Mouse (Mus musculus) embryonic stem cell, embryonic (primary cell): ENCODE measurements around the gene Ebf1.

Source experiments
- CTCF ChIA-PET, 4 experiments: fragments of 300-600 bp in 2 of 4; fragments of 350-600 bp in 2 of 4; sonication (Branson Sonifier 250); formaldehyde crosslinking; loops; one replicate each; lab custom pipeline; 2022; ENCODE audit warnings: inconsistent platforms in 2 of 4; lab: Charles Lee
- POLR2A ChIA-PET, 4 experiments: fragments of 300-600 bp in 2 of 4; fragments of 350-600 bp in 2 of 4; sonication (Branson Sonifier 250); formaldehyde crosslinking; loops; one replicate each; lab custom pipeline; 2022; ENCODE audit warnings: antibody characterized with exemption in 4 of 4, inconsistent platforms in 1 of 4; lab: Charles Lee

The Ebf1 gene

DNA sequence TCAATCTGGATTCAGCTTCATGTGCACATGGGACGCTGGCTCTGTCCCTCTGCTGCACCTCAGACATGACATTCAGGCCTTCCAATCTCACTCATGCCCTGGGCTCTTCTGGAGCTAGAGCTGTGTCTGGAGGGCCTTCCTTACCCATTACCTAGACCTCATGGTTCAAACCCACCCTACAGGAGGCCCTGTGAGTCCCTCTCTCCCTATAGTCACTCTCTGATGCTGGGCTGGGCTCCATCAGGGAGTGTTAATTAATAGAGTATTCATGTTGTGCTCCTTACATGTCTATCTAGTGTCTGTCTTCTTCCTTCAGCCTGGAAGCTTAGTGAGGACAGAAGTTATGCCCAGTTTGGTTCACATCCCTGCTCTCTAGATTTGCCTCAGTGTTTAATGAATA lies 88.7 kb downstream of the Ebf1 start:
- CTCF ChIA-PET = interaction anchor here in 1 of 4 experiments (0.7 kb wide), 1 partner anchor 10 kb away, joined by 3 read pairs; no protein-coding TSS in a partner anchor

GRCm38 (mm10) chr11:44706386-44706785 lies 89.3 kb downstream of the Ebf1 start:
- POLR2A ChIA-PET = interaction anchor here in 3 of 4 experiments (0.7 to 5.3 kb wide), 5 partner anchors 9 to 61 kb away, joined by 3 to 25 read pairs (median 7); no protein-coding TSS in a partner anchor
- CTCF ChIA-PET = interaction anchor here in 1 of 4 experiments (0.7 kb wide), 1 partner anchor 10 kb away, joined by 3 read pairs; no protein-coding TSS in a partner anchor

More for the DNA sequence above, 88.7 kb downstream of the Ebf1 start:
- POLR2A ChIA-PET = interaction anchor here in 1 of 4 experiments (1.0 to 5.3 kb wide), 4 partner anchors 8 to 62 kb away, joined by 3 to 25 read pairs (median 5); no protein-coding TSS in a partner anchor

DNA sequence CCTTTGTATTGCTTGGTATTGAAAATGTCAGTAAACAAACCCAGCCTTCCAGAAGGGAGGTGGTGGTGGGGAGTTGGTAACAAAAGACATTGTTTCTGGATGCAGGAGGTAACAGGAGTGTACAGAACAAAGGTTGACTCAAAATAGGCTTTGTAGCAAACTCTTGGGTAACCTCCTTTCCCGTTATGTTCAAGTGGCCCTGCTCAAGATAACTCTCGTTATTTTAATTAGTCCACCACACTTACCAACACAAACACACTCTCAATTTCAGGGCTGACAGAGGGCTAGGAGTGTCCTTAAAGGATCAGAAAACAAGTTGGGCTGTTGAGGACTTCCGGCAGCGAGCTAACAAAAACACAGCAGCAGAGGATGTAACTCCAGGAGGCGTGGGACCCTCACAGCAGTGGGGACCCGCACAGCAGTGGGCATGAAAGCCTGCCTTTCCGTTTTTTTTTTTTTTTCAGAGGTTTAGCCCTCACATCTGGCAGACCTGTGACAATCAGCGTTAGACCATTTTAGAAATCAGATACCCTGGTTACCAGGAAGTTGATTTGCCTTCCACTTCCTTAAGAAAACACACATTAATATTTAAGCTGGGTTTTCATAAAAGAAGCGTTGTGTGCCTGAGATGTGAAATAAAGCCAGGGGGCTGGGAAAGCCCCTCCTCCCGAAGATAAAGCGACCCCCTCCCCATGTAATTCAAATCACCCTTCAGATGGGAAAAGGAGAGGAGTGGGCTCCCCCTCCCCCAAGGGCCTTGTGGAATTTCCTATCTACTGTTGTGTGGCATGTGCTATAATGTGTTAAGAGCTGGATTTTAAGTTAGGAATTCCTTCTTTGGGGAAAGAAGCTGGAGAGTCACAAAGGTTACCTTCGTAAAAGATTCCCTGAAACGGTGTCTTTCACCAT lies 90.5 kb downstream of the Ebf1 start:
- CTCF ChIA-PET = interaction anchor here in 1 of 4 experiments (0.6 kb wide), 1 partner anchor 25 kb away, joined by 3 read pairs; no protein-coding TSS in a partner anchor
- POLR2A ChIA-PET = interaction anchor here in 2 of 4 experiments (0.7 to 5.3 kb wide), 11 partner anchors 14 to 297 kb away, joined by 3 to 25 read pairs (median 4); partner anchors contain the start of gene Ebf1 (in 1 of the 2)

DNA sequence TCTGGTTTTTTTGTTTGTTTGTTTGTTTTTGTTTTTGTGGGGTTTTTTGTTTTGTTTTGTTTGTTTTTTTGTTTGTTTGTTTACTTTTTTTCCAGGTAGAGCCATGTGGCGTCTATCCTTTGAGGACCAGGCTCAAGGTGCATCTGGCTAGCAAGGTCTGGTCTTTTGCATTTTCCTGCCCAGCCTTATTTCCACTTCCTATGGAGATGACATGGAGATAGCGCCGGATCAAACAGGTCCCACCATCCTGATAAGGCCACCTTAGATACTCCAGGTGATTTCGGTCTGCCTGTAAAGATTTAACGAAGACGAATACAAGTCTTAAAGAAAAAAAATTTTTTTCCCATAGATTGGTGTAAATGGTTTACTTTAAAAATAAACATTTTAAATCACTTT lies 91.2 kb downstream of the Ebf1 start:
- ChIA-PET CTCF (interaction anchor here in 2 of 4 experiments (0.8 to 1.3 kb wide), 2 partner anchors 12 to 91 kb away, joined by 3 to 12 read pairs; no protein-coding TSS in a partner anchor), POLR2A (interaction anchor here in 3 of 4 experiments (0.6 to 5.3 kb wide), 11 partner anchors 15 to 297 kb away, joined by 3 to 25 read pairs (median 4); partner anchors contain the start of gene Ebf1 (in 1 of the 3))

DNA sequence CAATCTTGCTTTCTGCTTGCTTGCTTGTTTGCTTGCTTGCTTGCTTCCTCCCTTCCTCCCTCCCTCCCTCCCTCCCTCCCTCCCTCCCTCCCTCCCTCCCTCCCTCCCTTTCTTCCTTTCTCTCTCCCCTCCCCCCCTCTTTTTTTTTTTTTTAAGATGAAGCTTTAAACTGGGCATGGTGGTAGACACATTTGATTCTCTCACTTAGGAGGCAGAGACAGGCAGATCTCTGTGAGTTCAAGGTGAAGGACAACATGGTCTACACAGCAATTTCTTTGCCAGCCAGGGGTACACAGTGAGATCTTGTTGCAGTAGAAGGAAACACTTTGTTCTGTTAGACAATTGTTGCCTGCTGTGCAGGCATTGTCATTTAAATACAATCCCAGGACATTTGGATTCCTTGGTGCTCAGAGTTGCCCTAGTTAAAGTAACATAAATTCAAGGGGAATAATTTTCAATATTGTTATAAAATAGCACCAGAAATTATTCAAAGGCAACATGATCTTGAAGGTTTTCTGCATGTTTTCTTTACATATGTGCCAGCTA lies 92.0 kb downstream of the Ebf1 start:
- POLR2A ChIA-PET = interaction anchor here in 3 of 4 experiments (0.5 to 5.3 kb wide), 16 partner anchors 12 to 348 kb away, joined by 3 to 25 read pairs (median 4); partner anchors contain the start of gene Ebf1 (in 1 of the 3)
- CTCF ChIA-PET = interaction anchor here in 2 of 4 experiments (0.6 to 1.3 kb wide), 3 partner anchors 12 to 298 kb away, joined by 3 to 12 read pairs (median 3); no protein-coding TSS in a partner anchor

DNA sequence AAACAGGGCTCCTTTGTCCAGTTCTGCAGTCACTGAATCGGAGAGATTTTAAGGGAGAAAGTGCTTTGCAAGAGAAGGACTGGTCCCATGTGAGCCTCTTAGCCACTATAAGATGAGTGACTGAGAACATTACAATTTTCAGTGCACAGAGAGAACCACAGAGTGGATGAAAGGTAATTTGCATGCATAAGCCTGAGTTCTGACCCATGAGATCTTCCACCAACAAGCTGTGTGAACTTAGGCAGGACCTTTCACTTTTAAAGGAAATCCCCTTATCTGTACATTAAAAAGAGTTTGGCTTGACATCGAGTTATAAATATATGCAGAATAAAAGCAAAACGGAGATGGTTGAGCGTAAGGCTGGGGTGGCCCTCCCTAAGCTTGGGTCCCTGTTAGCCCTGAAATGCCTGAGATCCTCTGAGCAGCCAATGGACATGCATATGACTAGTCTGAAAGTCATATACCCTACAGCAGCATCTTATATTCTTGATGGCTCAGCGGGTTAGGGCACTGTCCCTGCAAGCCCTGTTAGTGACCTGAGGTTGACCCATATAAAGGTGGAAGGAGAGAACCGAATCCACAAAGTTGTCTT lies 92.8 kb downstream of the Ebf1 start:
- CTCF ChIA-PET = interaction anchor here in 1 of 4 experiments (1.3 kb wide), 1 partner anchor 13 kb away, joined by 3 read pairs; no protein-coding TSS in a partner anchor
- POLR2A ChIA-PET = interaction anchor here in 3 of 4 experiments (0.5 to 5.3 kb wide), 9 partner anchors 8 to 1084 kb away, joined by 3 to 25 read pairs (median 5); no protein-coding TSS in a partner anchor

GRCm38 (mm10) chr11:44710861-44711260 lies 93.7 kb downstream of the Ebf1 start:
- CTCF ChIA-PET = no interaction called here
- POLR2A ChIA-PET = interaction anchor here in 1 of 4 experiments (0.8 kb wide), 1 partner anchor 90 kb away, joined by 5 read pairs; no protein-coding TSS in a partner anchor

DNA sequence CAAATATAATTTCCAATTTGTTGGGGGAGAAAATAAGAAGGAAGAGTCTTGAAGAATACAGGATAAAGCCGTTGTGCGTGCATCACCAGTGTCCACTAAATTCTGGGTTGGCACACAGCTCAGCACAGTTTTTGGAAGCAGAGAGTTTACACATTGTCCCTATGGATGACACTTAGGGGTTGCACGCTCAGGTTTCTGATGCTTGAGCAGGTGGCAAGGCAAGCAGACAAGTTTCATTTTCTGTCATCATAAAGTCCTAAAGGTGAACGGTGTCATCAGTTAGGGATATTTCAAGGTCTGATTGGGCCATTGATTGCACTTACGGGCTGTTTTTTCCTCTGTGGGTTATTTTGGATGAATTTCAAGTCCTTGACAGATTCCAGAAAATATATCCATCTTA lies 97.1 kb downstream of the Ebf1 start:
- CTCF ChIA-PET = no interaction called here
- POLR2A ChIA-PET = interaction anchor here in 1 of 4 experiments (0.5 to 1.2 kb wide), 3 partner anchors 11 to 150 kb away, joined by 3 to 4 read pairs (median 3); no protein-coding TSS in a partner anchor

- POLR2A ChIA-PET = interaction anchor here in 1 of 4 experiments (0.6 to 1.2 kb wide), 3 partner anchors 17 to 31 kb away, joined by 3 to 8 read pairs (median 3); no protein-coding TSS in a partner anchor
- CTCF ChIA-PET = no interaction called here
These were observed 98.7 kb downstream of the Ebf1 start for GRCm38 (mm10) chr11:44715776-44716175.

- POLR2A ChIA-PET = interaction anchor here in 2 of 4 experiments (0.7 to 1.9 kb wide), 5 partner anchors 22 to 48 kb away, joined by 3 to 8 read pairs (median 4); no protein-coding TSS in a partner anchor
- CTCF ChIA-PET = no interaction called here
These were observed 99.8 kb downstream of the Ebf1 start for GRCm38 (mm10) chr11:44716928-44717327.

- ChIA-PET POLR2A (interaction anchor here in 1 of 4 experiments (0.8 to 1.9 kb wide), 4 partner anchors 8 to 40 kb away, joined by 3 to 8 read pairs (median 4); no protein-coding TSS in a partner anchor), CTCF (no interaction called here)
These were observed 100.5 kb downstream of the Ebf1 start for GRCm38 (mm10) chr11:44717636-44718035.

- CTCF ChIA-PET = interaction anchor here in 1 of 4 experiments (0.5 kb wide), 1 partner anchor 1553 kb away, joined by 3 read pairs; no protein-coding TSS in a partner anchor
- POLR2A ChIA-PET = interaction anchor here in 1 of 4 experiments (0.8 kb wide), 1 partner anchor 63 kb away, joined by 3 read pairs; no protein-coding TSS in a partner anchor
These were observed 104.9 kb downstream of the Ebf1 start for GRCm38 (mm10) chr11:44721976-44722375.

GRCm38 (mm10) chr11:44723950-44724502 lies 106.9 kb downstream of the Ebf1 start:
- ChIA-PET CTCF (no interaction called here), POLR2A (no interaction called here)

- CTCF ChIA-PET = no interaction called here
These were observed 108.6 kb downstream of the Ebf1 start for GRCm38 (mm10) chr11:44725732-44726131.

DNA sequence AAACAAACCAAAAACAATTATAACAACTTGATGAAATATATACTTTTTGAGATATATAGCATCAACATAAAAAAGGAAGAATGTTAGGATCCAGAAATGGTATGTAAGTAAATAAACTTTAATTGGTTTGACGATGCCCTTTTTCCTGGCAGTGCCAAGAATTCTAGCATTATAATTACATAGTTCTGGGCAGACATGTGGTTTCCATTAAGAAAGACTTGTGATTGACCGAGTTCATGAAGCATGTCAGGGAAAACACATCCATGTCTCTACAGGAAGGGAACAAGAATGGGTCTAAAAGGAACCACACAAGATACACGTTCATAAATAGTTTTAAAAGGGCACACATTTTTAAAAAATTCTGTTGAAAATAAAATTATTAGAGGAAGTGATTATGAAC lies 110.3 kb downstream of the Ebf1 start:
- ChIA-PET CTCF (no interaction called here), POLR2A (interaction anchor here in 1 of 4 experiments (1.1 kb wide), 1 partner anchor 12 kb away, joined by 3 read pairs; no protein-coding TSS in a partner anchor)

More at GRCm38 (mm10) chr11:44725732-44726131, 108.6 kb downstream of the Ebf1 start:
- POLR2A ChIA-PET = interaction anchor here in 1 of 4 experiments (0.6 to 1.2 kb wide), 2 partner anchors 11 to 18 kb away, joined by 3 read pairs; no protein-coding TSS in a partner anchor

GRCm38 (mm10) chr11:44727821-44728220 lies 110.7 kb downstream of the Ebf1 start:
- ChIA-PET POLR2A (interaction anchor here in 1 of 4 experiments (1.1 kb wide), 1 partner anchor 11 kb away, joined by 3 read pairs; no protein-coding TSS in a partner anchor), CTCF (no interaction called here)

GRCm38 (mm10) chr11:44728271-44728670 lies 111.2 kb downstream of the Ebf1 start:
- CTCF ChIA-PET = no interaction called here
- POLR2A ChIA-PET = interaction anchor here in 1 of 4 experiments (1.1 to 1.2 kb wide), 2 partner anchors 11 to 16 kb away, joined by 3 to 4 read pairs; no protein-coding TSS in a partner anchor
